Mouse (Mus musculus) layer of hippocampus, adult 9-10 months (tissue): ENCODE results near the gene Olfr414.
A peak's percentile ranks its signal among the peaks of the same experiment; 100 is the strongest.

Experiments used
- DNase-seq: peaks from one replicate; pipeline ENCODE4 v3.0.0; 2022; ENCODE audit warnings: low spot score

Gene Olfr414

DNA sequence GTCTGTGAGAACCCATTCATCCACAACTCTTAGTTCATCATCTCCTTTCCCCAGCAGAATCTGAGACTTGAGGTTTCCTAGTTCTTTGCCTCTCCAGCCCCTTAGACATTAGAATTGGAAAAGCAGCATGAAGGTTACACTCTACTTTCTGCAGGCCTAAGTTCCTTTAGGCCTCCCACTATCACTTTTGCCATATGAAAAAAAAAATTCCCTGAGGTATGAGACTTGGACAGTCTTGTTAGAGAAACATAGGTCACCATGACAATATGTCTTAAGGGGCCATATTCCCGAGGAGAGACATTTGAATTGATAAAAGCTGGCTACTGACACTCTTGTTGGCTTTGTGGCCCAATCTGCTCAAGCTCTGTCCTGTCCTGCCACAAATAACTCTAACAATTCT lies at the start of gene Olfr414:
Olfr414 (plus strand) TSS at position 301 of the 400 bp plus-strand sequence.
- DNase-seq, result no peak

- no peak for DNase-seq
Measured at GRCm38 (mm10) chr1:174390746-174391145, 33.1 kb upstream of the Olfr414 start, which contains the start of gene Olfr248. Gene Olfr248, plus strand, starts transcription at chr1:174391046.

DNA sequence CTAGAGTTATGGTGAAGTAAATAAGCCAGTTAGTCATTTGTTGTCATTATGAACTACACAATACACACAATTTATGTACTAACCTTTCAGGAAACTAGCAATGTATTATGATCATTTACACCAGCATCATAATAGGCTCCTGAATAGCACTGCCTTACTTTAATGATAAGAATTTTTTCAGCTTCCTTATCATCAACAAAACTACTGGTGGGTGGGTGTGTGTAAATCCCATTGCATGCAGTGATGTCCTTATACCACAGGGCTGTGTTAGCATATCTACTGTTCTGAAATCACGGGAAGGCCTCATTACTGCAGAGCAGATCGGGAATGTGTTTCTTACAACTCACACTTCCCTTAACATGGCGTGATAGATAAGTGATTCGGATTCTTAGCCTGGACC lies 905 bp upstream of the Olfr414 start:
- DNase-seq, result no peak

GRCm38 (mm10) chr1:174426180-174426986 lies 2.5 kb downstream of the Olfr414 start:
- DNase-seq, result no peak

DNA sequence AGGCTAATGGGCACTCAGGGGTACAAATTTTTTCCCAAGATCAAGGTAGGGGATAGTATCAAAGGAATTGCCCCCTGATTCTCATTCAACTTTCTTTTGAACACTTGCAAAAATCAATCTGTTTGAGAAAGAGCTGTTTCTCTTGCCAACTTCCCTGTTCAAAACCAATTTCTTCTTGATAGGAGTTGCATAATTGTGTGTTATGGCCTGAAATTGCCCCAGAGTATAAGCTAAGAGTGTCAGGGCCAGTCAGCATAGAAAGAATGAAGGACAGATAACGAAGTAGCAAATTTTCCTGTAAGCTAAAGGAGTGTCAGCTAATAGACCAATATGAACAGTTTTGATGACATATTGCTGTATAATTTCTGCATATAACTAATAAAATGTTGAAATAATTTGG lies 3.5 kb downstream of the Olfr414 start:
- no peak for DNase-seq

DNA sequence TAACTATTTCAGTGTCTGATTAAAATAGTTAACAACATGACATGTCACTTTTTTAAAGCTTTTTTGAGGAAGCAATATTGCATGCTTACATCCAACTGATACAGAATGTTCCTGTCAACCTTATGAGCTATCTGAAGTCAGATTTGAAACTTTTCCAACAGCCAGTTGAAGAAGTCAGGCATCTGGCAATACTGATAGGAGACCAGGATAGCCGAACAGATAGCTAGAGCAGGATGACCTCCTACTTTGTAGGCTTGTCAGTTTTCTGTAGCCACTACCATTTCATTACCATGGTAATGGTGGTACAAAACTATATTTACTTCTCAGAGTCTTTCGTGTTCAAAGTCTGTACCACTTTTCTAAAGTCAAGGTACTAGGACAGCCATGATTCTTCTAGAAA lies 4.5 kb downstream of the Olfr414 start:
- DNase-seq, result no peak

GRCm38 (mm10) chr1:174434121-174434520 lies 10.3 kb downstream of the Olfr414 start:
- no peak for DNase-seq

- no peak for DNase-seq
Measured at GRCm38 (mm10) chr1:174441782-174442181, 17.9 kb downstream of the Olfr414 start, which contains the start of gene Olfr220. Gene Olfr220, plus strand, starts transcription at chr1:174442082.

- DNase-seq, result no peak
Measured at GRCm38 (mm10) chr1:174455100-174455499, 31.2 kb downstream of the Olfr414 start.

DNA sequence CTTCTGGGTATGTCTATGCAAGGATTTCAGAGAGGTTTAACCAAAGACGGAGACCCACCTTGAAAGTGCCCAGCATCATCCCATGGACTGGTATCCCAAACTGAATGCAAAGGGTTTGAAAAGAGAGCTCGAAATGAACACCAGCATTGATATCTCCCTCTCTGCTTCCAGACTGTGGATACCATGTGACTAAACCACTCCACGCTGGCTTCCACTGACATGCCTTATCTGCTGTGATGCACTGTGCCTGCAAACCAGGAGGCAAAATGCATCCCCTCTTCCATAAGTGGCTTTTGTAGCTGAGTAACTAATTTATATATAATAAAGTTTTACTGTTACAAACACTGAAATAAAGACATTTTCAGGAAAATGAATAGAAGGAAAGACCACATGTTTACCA lies 41.5 kb downstream of the Olfr414 start:
- DNase-seq, result no peak

GRCm38 (mm10) chr1:174466240-174466639 lies 42.4 kb downstream of the Olfr414 start:
- DNase-seq, result peak; percentile 26

DNA sequence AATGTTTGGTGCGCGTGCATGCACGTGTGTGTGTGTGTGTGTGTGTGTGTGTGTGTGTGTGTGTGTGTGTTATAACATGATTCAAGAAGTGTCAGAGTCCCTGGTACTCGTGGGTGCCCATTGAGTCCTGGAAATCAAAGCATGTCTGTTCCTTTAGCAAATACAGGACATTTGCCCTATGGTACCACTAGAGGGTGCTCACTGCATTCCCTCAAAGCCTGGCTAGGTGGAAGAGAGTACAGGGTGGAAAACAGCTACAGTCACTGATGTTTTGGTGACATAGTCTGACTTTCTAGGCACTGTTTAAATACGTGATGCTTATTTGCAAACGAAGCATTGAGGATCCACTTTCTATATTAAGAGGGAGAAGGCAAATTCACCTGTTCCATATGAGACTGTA lies 45.9 kb downstream of the Olfr414 start:
- DNase-seq, result peak; percentile 58

DNA sequence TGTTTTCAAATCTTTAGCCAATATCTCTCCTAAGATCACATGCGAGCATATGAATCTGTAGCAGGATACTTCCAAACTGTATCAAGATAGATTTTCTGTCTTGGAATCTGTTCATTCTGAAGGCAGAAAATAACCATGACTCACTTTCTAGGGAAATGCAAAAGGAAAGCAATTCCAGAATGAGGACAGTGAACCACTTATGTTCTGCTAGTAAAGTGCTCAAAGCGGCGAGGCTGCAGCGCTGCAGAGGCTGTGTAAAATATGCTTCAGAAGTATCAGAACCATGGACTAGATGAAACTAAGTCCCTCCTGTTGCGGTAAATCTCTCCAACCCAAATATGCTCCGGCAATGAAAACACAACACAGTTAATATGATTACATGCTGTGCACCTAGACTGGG lies 58.7 kb downstream of the Olfr414 start:
- DNase-seq, result no peak
